ENCODE assay signal across 23 mouse cellular contexts in the genomic region with DNA sequence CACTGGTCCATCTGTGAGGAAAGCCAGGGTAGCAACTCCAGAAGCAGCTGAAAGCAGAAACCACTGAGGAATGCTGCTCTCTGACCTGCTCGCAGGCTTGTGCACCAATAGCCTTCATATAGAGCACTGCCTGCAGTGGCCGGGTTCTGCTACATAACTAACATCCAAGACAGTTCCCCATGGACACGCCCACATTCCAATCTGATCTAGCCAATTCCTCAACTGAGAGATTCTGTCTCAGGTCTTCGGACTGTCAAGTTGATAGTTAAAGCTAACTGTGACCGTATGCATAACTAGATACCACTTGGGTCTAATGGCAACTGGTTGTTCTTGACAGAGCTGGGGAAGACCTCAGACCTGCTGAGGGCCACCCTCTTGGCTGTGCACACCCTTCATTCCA. TPM values are rescaled to one million over a fixed set of nuclear protein-coding genes. Genes with fewer than 3 reads are reported as not detected.
DNase-seq lines count a peak whose midpoint lies in the region; TF ChIP-seq lines count a peak whose summit lies in the region.
"Had no signal": no experiment of that assay in that cellular context is flagged by ENCODE, and none has a peak within 500 bp of the region (broad histone marks: within the 10 kb centered on the region; RNA-seq: fewer than 3 reads in every experiment).

No protein-coding gene starts in this region.

- H3K4me3 ChIP-seq in left cerebral cortex, adult 2 months = no peak overlapping the region
- H3K4me3 ChIP-seq: embryonic facial prominence, embryonic 13.5 days; embryonic facial prominence, embryonic 15.5 days; erythroblast, embryonic 14.5 days; forebrain, embryonic 10.5 days; forebrain, embryonic 12.5 days had no signal

- no peak overlapping the region for H3K27ac ChIP-seq in left cerebral cortex, adult 2 months
- H3K27ac ChIP-seq: embryonic facial prominence, embryonic 13.5 days; embryonic facial prominence, embryonic 15.5 days; forebrain, embryonic 10.5 days; forebrain, embryonic 12.5 days had no signal

- TF ChIP-seq CTCF in left cerebral cortex, adult 2 months (IDR thresholded peaks at IDR 0.05) = no peak

- intact Hi-C loops in left cerebral cortex, adult 2 months (cut with DNase I) = no loop called here

- peak; percentile 13 for DNase-seq in gastrocnemius, adult 18-20 months (ENCODE audit: low spot score)
- no peak for DNase-seq in gastrocnemius, postnatal 25 days
- peak; percentile 74 for DNase-seq in heart, adult 11 months
- DNase-seq in heart, adult 9 months (ENCODE audit: low spot score in 2 of 2) = no peak
- peak; percentile 77 for DNase-seq in R1 (ENCODE audit: low read depth, low spot score)
- DNase-seq in yolk sac, embryonic 10.5 days (ENCODE audit: low spot score) = peak; percentile 10
- no peak for DNase-seq in left cerebral cortex, adult 2 months (ENCODE audit: extremely low spot score in 1 of 2, low spot score in 2 of 2)
- DNase-seq: adrenal gland, adult 2 months; adrenal gland, postnatal 10 days; adrenal gland, postnatal 25 days; B cell, adult 2 months; cerebellum, adult 11 months; cerebellum, adult 18-20 months; cerebellum, adult 8-10 months; cerebellum, adult 9-11 months; cerebellum, postnatal 14 days; cerebellum, postnatal 36 days; embryo, embryonic 11 days had no signal

RNA-seq across cellular contexts. Expression of a gene that starts 39.9 kb away (rescaled TPM):
- total RNA-seq in gastrocnemius, adult 18-20 months (2021) = 10 to 100 TPM; 41.9 to 48.6 TPM
- 10 to 100 TPM; 38.3 to 39.3 TPM for total RNA-seq in gastrocnemius, postnatal 25 days (2021)
- total RNA-seq in left cerebral cortex, adult 2 months (2021) = 100 to 1,000 TPM; 116 to 131 TPM

Comparison
In these comparisons a context has a peak if more than half of its experiments do, and no peak if none do; other contexts are left out.
1. DNase-seq: peak in gastrocnemius, adult 18-20 months (single experiment), heart, adult 11 months (single experiment), R1 (single experiment) and yolk sac, embryonic 10.5 days (single experiment); none in gastrocnemius, postnatal 25 days (single experiment), heart, adult 9 months (0 of 2) and left cerebral cortex, adult 2 months (0 of 2).